Mouse (Mus musculus) lung, postnatal 0 days (tissue): Measurements from ENCODE around the gene Mlh3. TPM values are rescaled to one million over a fixed set of nuclear protein-coding genes. Genes with fewer than 3 reads are reported as not detected.

Experiments used
- ATAC-seq: fragments of 200-750 bp; cut with Nextera tagmentation; 2 replicates; pipeline ENCODE4 v1.8.0; 2017; ENCODE audit warnings: moderate library complexity
- DNase-seq: peaks from one replicate; pipeline ENCODE4 v3.0.0-alpha.2; 2016; ENCODE audit warnings: low spot score
- H3K27ac ChIP-seq: fragments of 300-500 bp; sonication (generic); 2 replicates; pipeline ENCODE4 v1.5.1; 2014; ENCODE audit warnings: antibody characterized with exemption, mild to moderate bottlenecking, low read length, mixed read lengths
- H3K27me3 ChIP-seq: fragments of 300-500 bp; sonication (generic); replicated peaks from 2 replicates; pipeline ENCODE4 v1.6.1; 2014; ENCODE audit warnings: low read length, mixed read lengths; ENCODE audit not compliant: insufficient read depth
- H3K36me3 ChIP-seq: fragments of 300-500 bp; sonication (generic); 2 replicates; pipeline ENCODE4 v1.6.1; 2014; ENCODE audit warnings: low read length, mixed read lengths; ENCODE audit not compliant: insufficient read depth
- H3K4me1 ChIP-seq: fragments of 300-500 bp; sonication (generic); 2 replicates; pipeline ENCODE4 v1.6.1; 2014; ENCODE audit warnings: antibody characterized with exemption, low read depth, low read length, mixed read lengths; ENCODE audit not compliant: insufficient read depth
- H3K4me2 ChIP-seq: fragments of 300-500 bp; sonication (generic); replicated peaks from 2 replicates; pipeline ENCODE4 v1.6.1; 2014; ENCODE audit warnings: low read depth, mild to moderate bottlenecking, low read length, moderate library complexity, mixed read lengths
- H3K4me3 ChIP-seq: fragments of 300-500 bp; sonication (generic); 2 replicates; pipeline ENCODE4 v1.5.1; 2014; ENCODE audit warnings: low read depth, low read length
- H3K9ac ChIP-seq: fragments of 300-500 bp; sonication (generic); replicated peaks from 2 replicates; pipeline ENCODE4 v1.6.1; 2014; ENCODE audit warnings: low read depth, mild to moderate bottlenecking
- H3K9me3 ChIP-seq: fragments of 300-500 bp; sonication (generic); 2 replicates; pipeline ENCODE4 v1.6.1; 2016; ENCODE audit warnings: low read length, mixed read lengths
- CTCF ChIP-seq: IDR thresholded peaks from 2 replicates; pipeline ENCODE4 v1.5.1; 2016; ENCODE audit warnings: antibody characterized with exemption, mild to moderate bottlenecking
- EP300 ChIP-seq: IDR thresholded peaks from 2 replicates; pipeline ENCODE4 v1.6.1; 2016; ENCODE audit warnings: antibody characterized with exemption, mild to moderate bottlenecking, control low read depth
- WGBS: fragments of 180-500 bp; shearing (Covaris S2); extraction: QIAGEN DNeasy Blood & Tissue Kit; methylation state at CpG from one replicate; pipeline ENCODE4 v1.1.7; 2014; 5-methylcytosine and 5-hydroxymethylcytosine counted together
- polyA plus RNA-seq: library from polyadenylated mRNA; unstranded; fragments of >200 nt; fragmentation: Nextera tagmentation; extraction: Ambion mirVana; gene quantifications from 2 replicates; pipeline ENCODE4 v1.2.1, GENCODE M21; 2015

The Mlh3 gene
- polyA plus RNA-seq, 1 experiment from 2014 or later, result 4.2 TPM

- H3K4me2 ChIP-seq, result no peak overlapping the region
- ATAC-seq (no peak), DNase-seq (no peak)
- H3K4me3 ChIP-seq, result no peak overlapping the region
- H3K36me3 ChIP-seq, result no peaks in the 10 kb centered on the region
- no peaks in the 10 kb centered on the region for H3K27me3 ChIP-seq
- H3K4me1 ChIP-seq, result peaks cover 10% of the 10 kb centered on the region; the same call in 1 of the 2 replicates
- TF ChIP-seq CTCF, result peak; percentile 47
- TF ChIP-seq EP300, result no peak
- WGBS, result 50% methylated on average over 8 of the region's 8 CpGs
- H3K9me3 ChIP-seq, result no peaks in the 10 kb centered on the region
- H3K9ac ChIP-seq, result no peak overlapping the region
- H3K27ac ChIP-seq, result no peak overlapping the region
These were observed 66.3 kb downstream of the Mlh3 start for GRCm38 (mm10) chr12:85204105-85204504.

GRCm38 (mm10) chr12:85203699-85204098 lies 66.7 kb downstream of the Mlh3 start:
- Histone ChIP-seq H3K9ac (no peak overlapping the region), H3K4me2 (no peak overlapping the region), H3K27me3 (no peaks in the 10 kb centered on the region), H3K4me1 (peaks cover 10% of the 10 kb centered on the region; the same call in 1 of the 2 replicates), H3K36me3 (no peaks in the 10 kb centered on the region), H3K27ac (no peak overlapping the region), H3K4me3 (no peak overlapping the region), H3K9me3 (no peaks in the 10 kb centered on the region)
- peak; percentile 71; the same call in 1 of the 2 replicates for TF ChIP-seq EP300
- TF ChIP-seq CTCF, result no peak
- ATAC-seq (peak; percentile 35), DNase-seq (peak; percentile 33)
- WGBS, result 42% methylated on average over 5 of the region's 5 CpGs

DNA sequence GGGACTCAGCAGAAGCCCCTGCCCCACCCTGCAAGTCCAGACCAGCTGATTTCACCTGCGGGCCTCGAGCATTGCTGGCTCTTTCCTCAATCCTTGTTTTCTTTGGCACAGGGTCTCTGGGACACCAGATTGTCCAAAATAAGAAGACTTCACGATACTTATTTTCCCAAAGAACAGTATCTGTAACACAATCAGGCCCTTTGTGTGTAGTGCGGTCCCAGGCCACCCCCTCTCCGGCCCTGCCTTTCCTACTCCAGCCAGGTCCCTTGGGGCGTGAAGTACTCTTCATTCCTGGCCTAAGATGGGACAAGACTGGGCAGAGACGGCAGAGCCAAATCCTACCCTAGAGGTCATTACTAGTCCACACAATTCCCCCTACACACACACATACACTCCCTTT lies 68.2 kb downstream of the Mlh3 start:
- Histone ChIP-seq H3K4me3 (no peak overlapping the region), H3K27me3 (no peaks in the 10 kb centered on the region), H3K4me2 (no peak overlapping the region), H3K27ac (peak overlapping the region; percentile 38), H3K9ac (no peak overlapping the region), H3K36me3 (no peaks in the 10 kb centered on the region), H3K4me1 (peaks cover 10% of the 10 kb centered on the region; the same call in 1 of the 2 replicates), H3K9me3 (no peaks in the 10 kb centered on the region)
- WGBS, result 59% methylated on average over 7 of the region's 7 CpGs
- DNase-seq (no peak), ATAC-seq (no peak)
- TF ChIP-seq CTCF, result no peak
- no peak for TF ChIP-seq EP300

DNA sequence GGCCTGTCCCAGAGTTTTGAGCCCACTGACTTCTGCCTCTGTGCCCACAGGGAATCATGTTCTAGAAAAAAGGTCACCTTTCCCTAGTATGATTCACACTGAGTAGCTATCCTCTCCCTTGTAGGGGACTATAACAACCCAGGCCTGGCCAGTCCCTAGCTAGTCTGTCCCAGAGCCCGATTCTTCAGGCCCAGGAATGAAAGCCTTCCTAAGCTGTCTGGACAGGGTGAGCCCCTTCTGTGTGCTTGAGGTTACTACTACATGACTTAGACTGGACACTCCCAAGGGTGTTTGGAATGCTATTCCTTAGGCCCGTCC lies 68.6 kb downstream of the Mlh3 start:
- no peaks in the 10 kb centered on the region for H3K36me3 ChIP-seq

DNA sequence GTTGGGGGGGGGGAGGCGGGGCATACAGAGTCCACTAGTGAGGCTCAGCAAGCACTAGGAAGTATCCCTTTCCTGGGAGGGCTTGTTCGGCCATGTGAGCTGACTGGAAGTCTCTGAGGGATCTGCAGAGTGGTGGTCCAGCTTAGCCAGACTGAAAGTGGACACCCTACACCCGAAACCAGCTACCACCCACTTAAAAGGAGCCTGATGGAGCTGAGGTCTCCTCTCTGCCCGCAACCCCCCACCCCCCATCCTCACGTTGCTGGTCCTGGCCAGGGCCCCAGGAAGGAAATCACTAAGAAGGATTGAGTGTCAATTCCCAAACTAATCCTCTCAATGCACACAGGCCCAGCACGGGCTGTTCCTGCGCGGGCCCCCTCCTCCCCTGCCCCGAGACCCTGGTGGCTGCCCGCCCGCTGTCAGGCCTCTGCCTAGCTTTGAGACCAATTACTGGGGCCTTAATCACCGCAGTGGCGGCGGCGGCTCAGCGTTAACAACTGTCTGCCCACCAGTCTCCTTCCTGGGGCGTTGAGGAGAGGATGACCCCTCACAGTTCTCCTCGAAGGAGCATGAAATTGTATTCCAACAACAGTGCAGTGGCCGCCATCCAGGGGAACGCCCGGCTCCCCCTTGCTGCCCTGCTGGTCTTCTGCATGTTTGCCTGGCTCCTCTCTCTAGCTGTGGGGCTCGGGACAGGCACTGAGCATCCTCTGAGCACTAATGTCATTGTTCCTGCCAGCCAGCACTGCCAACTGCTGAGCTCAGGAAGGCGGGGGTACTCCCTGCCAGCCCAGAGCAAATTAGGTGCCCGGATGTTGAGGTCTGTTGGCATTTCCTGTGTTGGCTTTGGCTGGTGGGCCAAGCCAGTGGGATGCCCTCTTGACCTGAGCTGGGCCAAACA lies 69.2 kb downstream of the Mlh3 start:
- H3K9me3 ChIP-seq, result no peaks in the 10 kb centered on the region
- H3K4me2 ChIP-seq, result no peak overlapping the region
- ATAC-seq, result peak; percentile 72
- no peak overlapping the region for H3K4me3 ChIP-seq
- H3K27me3 ChIP-seq, result no peaks in the 10 kb centered on the region
- H3K4me1 ChIP-seq, result peaks cover 10% of the 10 kb centered on the region; the same call in 1 of the 2 replicates
- H3K36me3 ChIP-seq, result no peaks in the 10 kb centered on the region
- peak overlapping the region; percentile 38; the same call in 1 of the 2 replicates for H3K27ac ChIP-seq
- WGBS, result 35% methylated on average over 24 of the region's 24 CpGs
- H3K9ac ChIP-seq, result no peak overlapping the region
- DNase-seq, result peak; percentile 52
- 0 out of 2 replicates have a peak, but pooled peaks have one; percentile 14 for TF ChIP-seq CTCF
- TF ChIP-seq EP300, result 0 out of 2 replicates have a peak, but pooled peaks have one; percentile 35

More for the DNA sequence above, 68.6 kb downstream of the Mlh3 start:
- no peak overlapping the region for H3K4me3 ChIP-seq
- H3K9me3 ChIP-seq, result no peaks in the 10 kb centered on the region
- no peak overlapping the region for H3K9ac ChIP-seq
- TF ChIP-seq CTCF (no peak), EP300 (0 out of 2 replicates have a peak, but pooled peaks have one; percentile 3)
- ATAC-seq, result peak; percentile 47
- no peak for DNase-seq
- WGBS, result 59% methylated on average over 2 of the region's 2 CpGs
- H3K4me2 ChIP-seq, result no peak overlapping the region
- no peaks in the 10 kb centered on the region for H3K27me3 ChIP-seq
- H3K4me1 ChIP-seq, result peaks cover 10% of the 10 kb centered on the region; the same call in 1 of the 2 replicates
- H3K27ac ChIP-seq, result peak overlapping the region; percentile 38

DNA sequence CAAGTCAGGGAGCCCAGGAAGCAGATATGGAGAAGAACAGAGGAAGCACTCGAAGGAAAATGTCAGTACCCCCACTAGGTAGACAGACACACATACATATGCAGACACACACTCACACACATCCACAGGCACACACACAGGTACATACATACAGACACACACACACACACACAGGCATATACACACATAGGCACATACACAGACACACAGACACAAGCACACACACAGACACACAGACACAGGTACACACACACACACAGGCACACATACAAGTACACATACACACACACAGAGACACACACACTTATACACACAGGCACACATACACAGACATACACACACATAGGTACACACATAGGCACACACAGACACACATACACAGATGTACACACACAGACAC lies 70.4 kb downstream of the Mlh3 start:
- TF ChIP-seq EP300, result no peak
- TF ChIP-seq CTCF, result no peak
- H3K36me3 ChIP-seq, result no peaks in the 10 kb centered on the region
- 63% methylated on average over 1 of the region's 1 CpGs for WGBS
- H3K27ac ChIP-seq, result no peak overlapping the region
- no peaks in the 10 kb centered on the region for H3K27me3 ChIP-seq
- ATAC-seq, result no peak
- DNase-seq, result no peak
- H3K4me2 ChIP-seq, result no peak overlapping the region
- no peak overlapping the region for H3K4me3 ChIP-seq
- H3K4me1 ChIP-seq, result peaks cover 10% of the 10 kb centered on the region; the same call in 1 of the 2 replicates
- no peaks in the 10 kb centered on the region for H3K9me3 ChIP-seq
- H3K9ac ChIP-seq, result no peak overlapping the region
